Mouse (Mus musculus): ENCODE data around the gene Lipk.

DNA sequence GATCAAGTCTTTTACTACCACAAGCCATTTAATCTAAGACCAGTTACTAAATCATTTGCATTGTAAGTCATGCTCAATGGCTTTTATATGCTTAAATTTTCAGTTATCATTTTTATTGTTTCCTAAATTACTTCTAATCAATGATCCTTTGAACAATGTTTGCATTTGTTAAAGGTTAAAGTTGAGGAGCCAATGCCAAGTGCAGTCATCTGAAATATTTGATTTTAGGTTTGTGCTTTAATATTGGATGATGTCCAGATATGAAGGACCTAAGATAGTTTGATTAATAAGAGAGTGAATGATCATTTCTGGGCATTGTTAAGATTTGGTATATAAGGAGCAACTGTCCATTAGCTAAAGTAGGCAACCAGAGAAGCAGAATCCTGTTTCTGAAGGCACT lies 47.2 kb upstream of the Lipk start, which contains the start of gene Lipf:
- TF ChIP-seq CTCF (IDR thresholded peaks at IDR 0.05; ENCODE audit: borderline replicate concordance, insufficient read depth, low read length) (no peak), POLR2A (IDR thresholded peaks at IDR 0.05; ENCODE audit: low read depth, low read length) (no peak)

Measured in embryonic fibroblast, embryonic 13.5 days (primary cell).